Mouse (Mus musculus): ENCODE results near the gene Cd80.

The Cd80 gene

DNA sequence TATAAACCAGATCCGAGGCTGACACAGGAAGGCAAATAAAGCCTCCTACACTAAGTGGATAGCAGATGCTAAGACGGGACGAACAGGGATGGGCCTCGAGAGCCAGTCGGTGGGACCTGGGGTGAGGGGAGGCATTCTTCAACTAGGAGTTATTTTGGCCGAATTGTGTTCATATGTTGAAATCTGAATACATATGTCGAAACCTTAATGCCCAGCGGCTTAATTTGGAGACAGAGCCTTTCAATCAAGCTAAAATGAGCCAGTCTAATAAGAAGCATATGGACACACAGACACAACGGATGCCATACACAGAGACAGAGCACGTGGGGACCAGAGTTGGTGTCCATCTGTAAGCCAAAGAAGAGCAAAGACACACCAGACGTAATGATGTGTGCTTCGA is 6.9 kb upstream of the Cd80 start:
- no peak for DNase-seq (ENCODE audit: low read depth, low spot score)

DNA sequence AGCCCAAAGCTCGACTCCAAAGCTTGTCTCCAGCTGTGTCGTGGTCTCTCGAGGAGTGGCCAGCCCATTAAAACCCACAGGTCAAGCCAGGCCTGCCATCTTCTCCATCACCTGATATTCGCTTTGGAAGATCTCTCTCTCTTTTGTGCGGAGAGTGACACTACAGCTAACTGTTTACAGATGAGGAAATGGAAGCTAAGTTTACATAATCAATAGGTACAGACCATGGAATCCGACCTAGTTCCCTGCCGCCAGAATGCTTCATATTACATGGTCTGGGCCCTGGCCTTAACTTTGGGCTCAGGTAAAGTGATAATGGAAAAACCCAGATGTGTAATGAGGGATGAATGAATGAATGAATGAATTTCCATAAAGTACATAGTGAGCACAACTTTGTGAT is 4.7 kb upstream of the Cd80 start:
- DNase-seq (ENCODE audit: low read depth, low spot score): no peak

DNA sequence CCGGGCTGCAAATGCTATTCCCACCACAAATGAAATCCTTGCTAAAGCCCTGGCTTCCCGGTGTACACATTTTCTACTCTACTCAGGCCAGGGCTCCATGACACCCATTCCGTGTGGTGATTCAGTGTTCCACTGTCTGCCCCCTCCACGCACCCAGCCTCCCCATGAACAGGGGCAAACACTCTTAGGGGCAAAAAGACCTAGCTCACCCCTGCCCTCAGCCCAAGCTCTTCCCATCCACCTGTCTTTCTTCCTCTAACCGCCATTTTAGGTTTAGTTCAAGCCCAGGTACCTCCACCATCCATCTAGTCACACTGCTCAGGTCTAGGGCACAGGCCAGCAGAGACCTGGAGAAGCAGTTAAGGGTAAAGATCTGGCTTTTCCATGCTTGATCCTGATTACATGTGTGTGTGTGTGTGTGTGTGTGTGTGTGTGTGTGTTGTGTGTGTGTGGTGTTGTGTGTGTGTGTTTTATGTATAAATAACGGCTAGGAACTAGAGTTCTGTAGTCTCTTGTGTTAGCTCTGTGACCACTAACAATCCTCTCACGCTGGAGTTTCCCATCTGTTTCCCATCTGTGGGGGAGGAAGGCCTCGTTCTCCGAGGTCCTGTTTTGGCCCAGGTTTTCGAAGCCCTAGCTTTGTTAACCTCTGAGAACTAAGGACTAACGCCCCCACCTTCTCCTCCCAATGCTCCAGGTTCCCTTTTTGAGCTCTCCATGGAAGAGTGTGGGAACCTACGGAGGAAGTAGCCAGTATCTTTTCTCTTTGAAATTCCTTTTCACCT is 3.7 kb upstream of the Cd80 start:
- no peak for DNase-seq (ENCODE audit: low read depth, low spot score)

DNA sequence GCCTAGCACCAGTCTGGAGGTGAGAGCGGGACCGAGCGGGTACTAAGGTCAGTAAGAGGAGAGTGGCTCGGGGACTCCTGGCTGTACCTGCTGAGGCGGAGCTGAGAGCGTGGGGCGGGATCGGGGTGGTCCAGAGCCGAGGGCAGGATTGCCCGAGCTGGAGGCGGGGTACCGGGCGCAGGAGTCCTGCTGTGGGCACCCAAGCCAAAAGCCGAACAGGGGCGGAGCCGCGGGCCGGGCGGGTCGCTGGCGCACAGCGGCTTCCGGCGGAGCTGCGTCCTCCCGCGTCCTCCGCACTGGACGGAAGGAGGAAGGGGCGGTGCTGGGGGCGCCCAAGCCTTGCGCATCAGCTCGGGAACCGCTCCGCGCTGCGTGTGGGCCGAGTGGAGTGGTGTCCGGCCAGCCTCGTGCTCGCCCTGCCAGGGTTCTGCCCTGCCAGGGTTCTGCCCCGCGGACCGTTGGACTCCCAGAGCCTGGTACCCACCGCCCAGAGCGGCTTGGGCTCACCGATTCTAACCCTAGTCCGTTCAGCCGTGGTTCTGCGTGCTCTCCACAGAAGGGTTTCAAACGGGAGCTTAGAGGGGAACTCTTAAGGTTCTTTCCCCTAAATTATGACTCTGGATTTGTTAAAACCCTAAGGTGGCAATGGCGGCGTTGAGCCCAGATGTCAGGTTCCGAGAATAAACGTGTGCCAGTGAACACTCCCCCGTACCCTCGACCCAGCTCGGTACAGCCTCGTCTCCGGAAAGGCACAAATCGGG is 2.7 kb upstream of the Cd80 start, which contains the start of gene Adprh:
TSS of gene Adprh (minus strand) at position 262 of the 761 bp plus-strand sequence.
- peak; percentile 92 for DNase-seq (ENCODE audit: low read depth, low spot score)

DNA sequence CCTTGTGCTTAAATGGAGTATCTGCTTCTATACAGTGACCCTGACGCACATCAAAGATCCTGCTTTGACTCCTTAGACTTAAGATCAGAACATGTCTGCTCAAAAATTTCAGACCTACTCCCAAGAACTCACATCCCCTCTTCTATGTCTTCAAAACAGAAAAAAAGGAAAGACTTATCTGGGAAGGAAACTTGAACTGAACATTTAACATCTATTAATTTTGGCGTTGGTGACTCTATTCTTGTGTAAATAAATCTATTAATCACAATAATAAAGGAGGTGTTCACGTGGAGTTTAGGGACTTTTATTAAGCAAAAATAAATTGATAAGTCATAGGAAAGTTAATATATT is 2.2 kb upstream of the Cd80 start:
- no peak for DNase-seq (ENCODE audit: low read depth, low spot score)

DNA sequence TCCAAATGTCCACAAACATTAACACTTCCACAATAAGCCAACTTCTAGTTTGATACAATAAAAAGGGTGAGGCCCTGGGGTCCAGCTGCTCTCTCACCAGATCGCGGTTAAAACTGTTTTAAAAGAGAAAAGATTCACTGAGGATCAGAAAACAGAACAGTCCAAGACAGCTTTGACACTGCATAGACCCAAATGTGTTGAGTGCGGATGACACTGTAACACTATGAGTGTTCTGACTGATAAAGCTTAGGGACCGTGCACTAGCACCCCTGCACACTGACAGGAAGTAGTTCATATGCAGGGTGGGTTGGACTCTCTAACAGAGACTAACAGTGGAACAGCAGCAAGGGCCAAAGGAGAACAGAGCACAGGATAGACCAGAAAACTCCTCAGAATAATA is 1.4 kb upstream of the Cd80 start:
- DNase-seq (ENCODE audit: low read depth, low spot score): no peak

DNA sequence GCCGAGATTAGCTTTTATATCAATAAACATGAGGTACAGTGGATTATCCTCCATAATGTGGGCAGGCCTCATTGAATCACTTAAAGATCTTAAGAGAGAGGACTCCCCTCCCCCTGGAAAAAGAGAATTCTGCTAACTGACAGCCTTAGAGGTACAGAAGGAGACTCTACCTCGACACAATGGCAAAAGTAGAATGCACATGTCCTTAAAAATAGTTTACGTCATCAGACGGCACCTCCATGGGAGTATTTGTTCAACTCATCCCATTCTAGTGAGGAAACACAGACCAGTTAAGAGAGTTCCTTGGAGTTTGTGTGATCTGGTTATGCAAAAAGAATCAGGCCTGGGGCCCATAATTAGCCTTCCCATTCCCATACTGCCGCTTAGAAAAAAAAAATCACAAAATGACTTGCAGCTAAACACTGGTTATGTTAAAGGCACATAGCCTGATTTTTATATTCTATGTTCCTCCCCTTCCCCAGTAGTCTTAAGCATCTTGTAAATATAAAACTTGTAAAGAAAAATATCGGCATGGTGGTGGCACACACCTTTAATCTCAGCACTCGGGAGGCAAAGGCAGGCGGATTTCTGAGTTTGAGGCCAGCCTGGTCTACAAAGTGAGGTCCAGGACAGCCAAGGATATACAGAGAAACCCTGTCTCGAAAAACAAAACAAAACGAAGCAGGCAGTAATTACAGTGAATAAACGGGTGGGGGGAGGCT is 667 bp upstream of the Cd80 start:
- DNase-seq (ENCODE audit: low read depth, low spot score): no peak

DNA sequence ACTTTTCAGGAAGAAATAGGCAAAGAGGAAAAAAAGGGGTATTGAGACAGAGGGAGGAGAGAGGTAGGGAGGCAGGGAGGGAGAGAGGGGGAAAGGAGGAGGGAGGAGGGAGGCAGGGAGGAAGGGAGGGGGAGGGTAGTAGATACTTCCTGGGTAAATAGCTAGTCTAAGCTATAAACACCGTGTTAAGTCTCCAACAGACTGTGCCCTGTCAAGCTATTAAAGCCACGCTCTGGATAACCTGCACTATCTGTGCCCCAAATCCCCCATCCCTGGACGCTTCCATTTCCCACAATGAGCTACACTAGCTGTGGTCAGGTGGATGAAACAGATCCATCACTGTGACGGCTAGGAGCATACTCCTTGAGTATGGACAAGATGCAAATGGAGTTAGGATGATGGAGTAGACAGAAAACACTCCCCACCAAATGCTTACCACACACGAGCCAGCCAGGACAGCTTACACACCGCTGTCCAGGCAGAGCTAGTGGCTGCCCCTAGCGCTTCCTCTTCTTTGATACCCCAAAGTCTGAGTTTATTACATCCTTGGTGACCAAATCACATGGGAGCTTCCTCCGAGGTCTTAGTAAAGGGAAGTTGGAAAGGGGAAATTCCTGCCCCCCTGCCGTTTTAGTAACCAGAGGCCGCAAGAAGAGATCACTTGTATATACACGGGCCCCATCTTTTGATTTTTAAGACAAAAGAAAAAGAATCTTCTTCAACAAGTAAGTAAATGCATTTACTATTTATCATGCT is 1.6 kb downstream of the Cd80 start:
- DNase-seq (ENCODE audit: low read depth, low spot score): no peak

DNA sequence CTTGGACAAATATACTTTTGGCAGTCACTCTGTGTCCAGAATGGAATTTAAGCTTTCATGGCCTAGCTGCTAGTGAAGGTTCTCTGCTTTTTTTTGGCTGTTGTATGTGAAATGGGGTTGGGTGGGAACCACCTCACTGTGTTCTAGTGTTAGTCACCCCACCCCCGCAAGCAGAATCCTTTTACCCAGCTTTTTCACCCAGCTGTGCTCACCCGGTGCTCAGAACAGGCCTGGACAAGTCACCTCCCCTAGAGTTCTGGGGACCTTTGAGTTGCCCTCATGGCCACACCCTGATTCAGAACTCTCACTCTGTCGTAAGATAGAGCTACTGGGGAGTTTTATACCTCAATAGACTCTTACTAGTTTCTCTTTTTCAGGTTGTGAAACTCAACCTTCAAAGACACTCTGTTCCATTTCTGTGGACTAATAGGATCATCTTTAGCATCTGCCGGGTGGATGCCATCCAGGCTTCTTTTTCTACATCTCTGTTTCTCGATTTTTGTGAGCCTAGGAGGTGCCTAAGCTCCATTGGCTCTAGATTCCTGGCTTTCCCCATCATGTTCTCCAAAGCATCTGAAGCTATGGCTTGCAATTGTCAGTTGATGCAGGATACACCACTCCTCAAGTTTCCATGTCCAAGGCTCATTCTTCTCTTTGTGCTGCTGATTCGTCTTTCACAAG is 3.4 kb downstream of the Cd80 start:
- DNase-seq (ENCODE audit: low read depth, low spot score): no peak

DNA sequence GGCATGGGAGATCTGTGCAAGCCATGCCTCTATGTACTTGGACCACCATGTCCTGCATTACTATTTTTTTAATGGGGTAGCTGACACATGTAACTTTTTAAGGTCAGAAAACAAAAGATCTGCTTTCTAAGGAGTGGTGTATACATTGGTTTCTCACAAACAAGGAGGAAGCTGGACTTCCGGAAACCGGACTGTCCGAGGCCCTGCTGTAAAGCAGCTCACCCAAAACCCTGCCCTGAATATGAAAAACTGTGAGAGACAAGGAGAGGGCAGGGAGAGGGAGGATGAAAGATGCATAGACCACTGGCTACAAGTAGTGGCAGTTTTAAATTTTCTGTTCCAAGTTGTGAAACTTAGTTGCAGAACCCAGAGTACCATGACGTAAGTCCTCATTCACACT is 4.6 kb downstream of the Cd80 start:
- no peak for DNase-seq (ENCODE audit: low read depth, low spot score)

DNA sequence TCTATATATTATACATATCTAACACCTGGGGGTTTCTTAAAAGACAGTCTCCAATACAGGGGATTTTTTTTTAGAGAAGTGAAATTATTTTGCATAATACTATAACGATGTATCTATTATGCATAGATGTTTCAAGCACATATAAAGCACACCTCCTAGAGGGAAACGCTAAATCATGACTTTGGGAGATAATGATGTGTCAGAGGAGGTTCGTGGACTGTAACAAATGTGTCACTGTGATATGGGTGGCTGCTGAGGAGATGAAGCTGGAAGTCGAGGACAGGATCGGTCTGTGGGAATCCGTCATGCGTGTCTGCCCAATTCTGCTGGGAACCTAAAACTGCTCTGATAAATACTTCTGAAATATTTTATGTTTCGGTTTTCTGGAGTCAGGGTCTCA is 6.4 kb downstream of the Cd80 start:
- DNase-seq (ENCODE audit: low read depth, low spot score): no peak

DNA sequence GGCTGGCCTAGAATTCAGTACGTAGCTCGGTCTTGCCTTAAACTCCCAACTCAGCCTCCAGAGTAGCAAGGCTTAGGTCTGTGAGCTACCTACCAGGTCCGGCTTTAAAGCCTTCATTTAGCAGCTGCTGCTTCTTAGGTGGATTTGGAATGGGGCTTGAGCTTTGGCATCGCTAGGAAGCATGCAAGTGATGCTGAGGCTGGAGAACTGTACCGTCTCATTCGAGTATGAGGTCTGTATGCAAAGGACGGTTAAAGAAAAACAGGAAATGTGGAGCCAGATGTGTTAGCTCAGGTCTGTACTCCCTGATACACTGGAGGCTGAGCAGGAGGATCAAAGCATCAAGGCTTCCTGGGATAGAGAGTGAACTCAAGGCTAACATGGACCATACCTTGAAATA is 6.8 kb downstream of the Cd80 start:
- no peak for DNase-seq (ENCODE audit: low read depth, low spot score)

DNA sequence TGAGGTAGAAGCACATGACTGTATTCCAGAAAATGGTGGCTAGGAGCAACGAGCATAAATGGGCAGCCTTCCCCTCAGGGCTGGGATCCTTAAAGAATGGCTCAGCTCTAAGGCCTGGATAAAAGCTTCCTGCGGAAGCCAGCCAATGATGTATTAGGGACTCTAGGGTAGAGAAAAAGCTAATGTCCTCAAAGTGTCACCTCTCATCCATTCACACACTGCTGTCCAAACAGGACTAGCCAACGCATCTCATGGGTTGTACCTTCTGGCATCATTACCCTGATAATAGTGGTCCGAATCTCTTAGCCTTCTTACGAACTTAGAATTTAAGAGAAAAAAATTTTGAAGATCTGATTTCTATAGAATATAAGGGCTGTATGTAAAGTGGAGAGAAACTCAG is 7.9 kb downstream of the Cd80 start:
- DNase-seq (ENCODE audit: low read depth, low spot score): no peak

DNA sequence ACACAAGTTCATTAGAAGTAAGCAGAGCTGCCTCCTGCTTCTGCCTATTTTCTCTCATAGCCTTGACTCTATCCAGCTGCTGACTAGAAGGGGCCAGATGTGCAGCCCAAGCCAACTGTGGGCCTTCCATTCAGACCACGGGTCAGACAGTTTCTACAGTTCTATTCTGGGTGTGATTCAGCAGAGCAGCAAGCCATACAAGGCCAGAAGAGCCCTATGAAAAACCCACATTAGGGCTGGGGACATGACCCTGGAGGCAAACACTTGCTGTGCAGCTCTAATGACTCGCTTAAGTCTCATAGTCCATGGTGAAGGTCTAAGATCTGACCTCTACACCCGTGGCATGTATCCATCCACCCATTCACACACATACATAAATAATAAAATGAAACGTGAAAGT is 10.7 kb downstream of the Cd80 start:
- no peak for DNase-seq (ENCODE audit: low read depth, low spot score)

DNA sequence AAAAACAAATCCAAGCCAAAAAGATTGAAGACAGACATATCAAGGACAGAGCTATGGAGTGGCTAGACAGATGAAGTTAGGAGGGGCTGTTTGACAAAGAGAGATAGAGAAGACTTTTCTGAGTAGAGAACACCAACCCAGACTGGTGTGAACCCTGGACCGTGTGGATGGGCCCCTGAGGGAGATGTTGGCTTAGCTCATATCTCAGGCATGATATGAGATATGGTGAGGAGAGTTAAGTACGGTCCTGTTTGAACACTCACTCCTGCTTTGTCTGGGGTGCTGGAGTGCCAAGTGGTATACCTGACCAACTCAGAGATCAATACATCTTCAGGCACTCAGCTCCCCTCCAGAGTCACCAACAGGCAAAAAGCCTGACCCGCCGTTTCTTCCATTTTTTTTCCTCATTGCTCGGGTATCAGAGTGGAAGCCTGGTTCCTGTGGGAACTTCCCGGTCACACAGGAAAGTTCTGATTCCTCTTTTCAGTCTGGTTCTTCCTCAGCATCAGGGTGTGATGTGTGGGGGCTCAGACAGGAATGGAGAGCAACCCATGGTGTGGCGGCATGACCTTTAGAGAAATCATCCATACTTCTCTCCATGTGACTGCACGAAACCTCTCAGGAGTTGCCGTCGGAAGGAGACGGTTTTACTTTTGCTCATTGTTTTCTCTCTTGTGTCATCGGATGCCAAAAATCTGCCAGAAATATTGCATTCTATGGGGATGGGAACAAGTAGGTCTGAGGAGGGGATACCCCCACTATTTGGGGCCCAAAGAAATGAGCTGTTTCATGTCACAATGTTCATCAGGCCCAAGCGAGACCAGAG is 11.9 kb downstream of the Cd80 start:
- DNase-seq (ENCODE audit: low read depth, low spot score): no peak

DNA sequence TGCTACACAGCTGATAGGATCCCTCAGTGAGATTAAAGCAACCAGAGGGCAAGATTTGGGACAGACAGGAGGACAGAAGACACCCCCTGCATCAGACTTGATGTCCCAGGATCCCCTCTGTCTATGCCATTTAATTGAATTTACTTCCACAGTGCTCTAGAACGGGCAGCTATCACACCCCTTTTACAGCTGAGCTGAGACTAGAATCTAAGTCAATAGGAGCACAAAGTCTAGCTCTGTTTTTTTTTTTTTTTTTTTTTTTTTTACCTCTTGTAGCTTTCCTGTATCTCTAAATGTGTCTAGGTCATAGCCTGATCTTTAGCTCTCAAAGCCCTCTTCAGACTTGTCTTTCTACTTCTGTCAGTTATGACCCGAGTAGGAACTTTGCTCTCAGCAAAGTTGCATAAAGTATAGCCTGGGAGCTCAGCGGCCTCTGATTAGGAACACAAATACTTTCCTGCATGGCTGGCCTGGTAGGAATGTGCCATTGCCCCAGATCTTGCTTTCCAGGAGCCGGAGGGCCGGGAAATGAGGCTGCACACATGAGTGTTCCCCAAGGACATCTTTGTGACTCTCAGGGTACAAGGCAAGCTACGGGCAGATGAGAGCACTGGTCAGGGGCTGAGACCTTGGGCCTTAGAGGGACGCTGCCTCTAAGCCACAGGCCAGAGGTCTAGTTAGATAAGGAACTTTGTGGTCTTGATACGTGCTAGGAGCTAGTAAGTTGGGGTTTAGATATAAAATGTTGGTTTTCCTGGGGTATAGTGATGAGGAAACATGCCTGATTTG is 12.8 kb downstream of the Cd80 start:
- DNase-seq (ENCODE audit: low read depth, low spot score): no peak

DNA sequence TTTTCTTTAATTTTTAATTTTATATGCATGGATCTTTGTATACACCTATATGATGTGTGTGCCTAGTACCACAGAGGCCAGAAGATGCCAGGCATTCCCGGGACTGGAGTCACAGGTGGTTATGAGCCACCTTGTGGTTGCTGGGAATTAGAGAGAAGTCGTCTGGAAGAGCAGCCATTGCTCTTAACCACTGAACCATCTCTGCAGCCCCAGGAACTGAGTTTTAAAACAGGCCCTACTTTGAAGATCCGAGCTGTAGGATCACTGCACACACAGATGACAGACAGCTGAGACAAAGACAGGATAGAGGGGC is 13.3 kb downstream of the Cd80 start:
- no peak for DNase-seq (ENCODE audit: low read depth, low spot score)

DNA sequence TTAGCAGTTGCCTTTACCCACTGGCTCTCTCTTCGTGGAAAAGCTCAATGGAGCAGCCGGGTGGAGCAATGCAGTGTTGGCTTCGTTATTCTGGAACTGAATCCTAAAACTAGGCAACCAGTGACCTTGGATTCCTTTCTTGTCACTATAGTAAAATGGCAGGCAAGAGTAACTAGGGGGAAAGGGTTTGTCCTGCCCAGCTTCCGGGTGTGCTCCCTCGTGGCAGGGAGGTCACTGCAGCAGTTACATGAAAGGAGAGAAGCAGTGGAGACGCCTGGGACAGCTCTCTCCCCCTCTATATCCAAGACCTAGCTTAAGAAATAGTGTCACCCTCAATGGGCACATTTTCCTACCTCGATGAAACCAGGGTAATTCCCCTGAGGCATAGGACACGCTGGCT is 14.1 kb downstream of the Cd80 start:
- DNase-seq (ENCODE audit: low read depth, low spot score): no peak

DNA sequence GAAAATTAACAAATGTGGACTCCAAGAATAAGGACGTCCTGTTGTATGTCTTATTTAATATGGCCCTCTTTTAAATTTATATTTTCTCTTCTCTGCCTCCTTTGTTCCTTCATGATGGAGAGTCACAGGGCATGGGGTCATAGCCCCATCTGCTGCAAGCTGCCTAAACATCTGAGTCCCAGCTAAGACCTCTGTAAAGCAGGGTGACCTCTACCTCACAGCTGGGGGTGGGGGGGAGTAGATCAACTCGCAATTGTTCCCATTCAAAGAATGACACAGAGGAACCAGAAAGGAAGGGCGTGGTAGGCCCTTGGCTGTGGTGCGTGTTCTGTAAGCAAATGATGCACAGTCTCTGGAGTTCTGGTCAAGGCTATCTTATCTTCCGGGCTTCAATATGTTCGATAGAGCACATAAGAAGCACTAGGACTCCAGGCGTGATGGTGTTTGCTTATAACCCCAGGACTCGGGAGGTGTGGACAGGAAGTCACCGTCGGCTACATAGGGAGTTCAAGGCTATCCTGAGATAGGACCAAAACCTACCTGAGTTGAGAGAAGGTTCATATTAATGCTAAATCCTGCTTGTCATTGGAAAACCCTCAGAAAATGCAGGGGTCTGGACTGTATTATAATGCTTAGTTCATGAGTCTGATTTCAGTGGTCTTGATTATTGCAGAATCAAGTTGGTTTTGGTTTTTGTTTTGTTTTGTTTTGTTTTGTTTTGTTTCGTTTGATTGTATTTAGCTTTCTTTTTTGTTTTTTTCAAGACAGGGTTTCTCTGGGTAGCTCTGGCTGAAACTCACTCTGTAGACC is 16.5 kb downstream of the Cd80 start:
- no peak for DNase-seq (ENCODE audit: low read depth, low spot score)

All from skeletal muscle tissue, adult 2 months (tissue).